Mouse (Mus musculus): Measurements from ENCODE around the gene Ldhd.

Ldhd gene

DNA sequence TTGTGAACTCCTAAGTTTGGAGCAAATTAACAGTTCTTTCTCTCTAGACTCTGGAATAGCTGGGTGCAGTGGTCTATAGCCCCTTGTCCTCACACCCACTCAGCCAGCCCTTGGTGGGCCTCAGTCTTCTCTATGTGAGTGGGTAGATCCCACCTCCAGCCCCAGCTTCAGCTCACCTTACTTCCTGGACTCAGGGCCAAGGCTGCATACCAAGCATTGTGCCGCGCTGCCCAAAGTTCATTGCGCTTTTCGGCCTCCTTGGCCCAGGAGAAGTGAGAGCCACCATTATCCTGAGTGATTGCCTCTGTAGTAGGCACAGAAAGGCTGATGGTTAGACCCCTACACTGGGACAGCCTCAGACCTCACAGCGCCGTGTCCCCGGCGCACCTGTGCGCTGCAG is 2.3 kb downstream of the Ldhd start:
- DNase-seq (ENCODE audit: low read depth) = no peak

DNA sequence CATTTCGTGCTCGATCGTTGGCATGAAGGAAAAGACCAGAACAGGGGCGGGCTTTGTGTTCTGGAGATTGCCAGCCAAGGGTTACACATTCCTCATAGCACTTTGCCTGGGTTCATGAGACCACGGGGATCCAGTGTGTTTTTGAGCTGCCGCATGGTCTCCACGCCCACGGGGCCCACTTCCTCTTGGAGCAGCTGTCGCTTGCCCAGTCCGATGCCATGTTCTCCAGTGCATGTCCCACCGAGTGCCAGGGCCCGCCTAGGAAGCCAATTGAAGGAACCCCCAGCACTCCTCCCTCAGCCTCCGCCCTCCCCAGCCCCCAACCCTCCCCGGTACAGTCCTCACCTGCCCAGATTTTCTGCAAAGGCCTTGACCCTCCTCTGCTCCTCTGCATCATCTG is 3.2 kb downstream of the Ldhd start:
- no peak for DNase-seq (ENCODE audit: low read depth)

DNA sequence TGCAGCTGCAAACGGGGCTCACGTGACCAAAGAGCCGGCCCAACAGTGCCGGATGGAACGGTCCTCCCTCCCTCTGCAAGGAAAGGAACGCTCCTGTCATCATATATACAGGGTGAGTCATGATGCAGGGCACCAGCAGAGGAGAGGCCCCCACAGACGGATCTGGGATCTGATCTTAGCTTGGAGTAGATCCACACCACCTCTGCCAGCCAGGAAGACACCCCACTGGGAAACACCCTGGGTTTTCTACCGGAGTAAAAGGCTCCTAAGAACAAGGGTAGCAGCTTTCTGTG is 3.7 kb downstream of the Ldhd start:
- peak; percentile 34 for DNase-seq (ENCODE audit: low read depth)

GRCm38 (mm10) chr8:111625694-111626527 is 4.3 kb downstream of the Ldhd start:
- peak; percentile 85 for DNase-seq (ENCODE audit: low read depth)

- no peak for DNase-seq (ENCODE audit: low read depth)
Measured at GRCm38 (mm10) chr8:111624853-111625221, 5.3 kb downstream of the Ldhd start.

DNA sequence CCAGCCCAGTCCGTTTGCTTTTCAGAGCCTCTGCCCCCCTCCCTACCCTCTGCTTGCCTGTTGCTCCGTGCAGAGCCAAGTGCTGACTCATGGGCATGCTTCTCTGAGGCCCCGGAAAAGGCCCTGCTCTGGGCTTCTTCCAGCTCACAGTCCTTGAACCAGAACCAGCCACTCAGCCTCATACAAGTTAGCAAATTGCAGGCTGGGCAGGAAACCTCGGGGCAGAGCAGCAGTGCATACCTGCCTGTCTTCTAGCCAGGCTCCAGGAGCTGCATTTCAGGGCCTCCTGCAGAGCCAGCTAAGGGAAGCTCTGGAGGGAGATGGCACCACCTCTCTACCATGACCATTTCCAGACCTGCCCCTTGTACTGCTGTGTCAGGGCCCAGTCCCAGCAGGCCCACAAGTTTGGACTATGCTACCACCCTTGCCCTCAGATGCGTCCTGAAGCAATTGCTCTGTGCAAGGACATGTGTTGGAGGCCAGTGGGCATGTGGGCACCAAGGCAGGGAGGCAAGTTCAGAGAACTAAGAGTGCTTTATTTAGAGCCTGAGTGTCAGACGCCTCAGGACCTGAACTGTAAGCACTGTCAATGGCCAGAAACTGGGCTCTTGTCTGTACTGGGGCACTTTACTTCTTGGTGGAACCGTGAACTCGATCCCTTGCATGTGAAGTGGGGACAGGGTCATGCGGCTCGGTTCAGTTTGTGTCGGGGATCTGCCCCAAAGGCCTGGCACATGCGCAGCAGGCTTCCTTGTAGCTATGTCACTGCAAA is 5.9 kb downstream of the Ldhd start:
- DNase-seq (ENCODE audit: low read depth) = peak; percentile 77

DNA sequence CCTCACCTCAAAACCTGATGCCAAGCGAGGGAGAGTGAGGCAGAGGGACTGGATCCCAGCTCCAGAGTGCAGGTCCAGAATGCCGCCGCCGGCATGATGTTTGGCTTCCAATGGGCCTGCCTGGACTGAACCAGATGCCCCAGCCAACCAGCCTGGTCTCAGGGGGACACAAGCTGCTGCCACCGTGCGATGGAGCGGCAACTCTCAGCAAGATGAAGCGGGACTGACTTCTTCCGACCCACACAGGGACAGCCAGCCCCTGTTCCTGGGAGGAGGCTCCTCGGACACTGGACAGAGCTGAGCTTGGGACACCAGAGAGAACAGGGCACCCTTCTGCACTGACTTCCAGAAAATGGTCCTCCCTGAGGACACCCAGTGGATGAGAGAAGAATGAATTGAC is 7.6 kb downstream of the Ldhd start:
- no peak for DNase-seq (ENCODE audit: low read depth)

GRCm38 (mm10) chr8:111622104-111622503 is 8.1 kb downstream of the Ldhd start:
- DNase-seq (ENCODE audit: low read depth) = no peak

DNA sequence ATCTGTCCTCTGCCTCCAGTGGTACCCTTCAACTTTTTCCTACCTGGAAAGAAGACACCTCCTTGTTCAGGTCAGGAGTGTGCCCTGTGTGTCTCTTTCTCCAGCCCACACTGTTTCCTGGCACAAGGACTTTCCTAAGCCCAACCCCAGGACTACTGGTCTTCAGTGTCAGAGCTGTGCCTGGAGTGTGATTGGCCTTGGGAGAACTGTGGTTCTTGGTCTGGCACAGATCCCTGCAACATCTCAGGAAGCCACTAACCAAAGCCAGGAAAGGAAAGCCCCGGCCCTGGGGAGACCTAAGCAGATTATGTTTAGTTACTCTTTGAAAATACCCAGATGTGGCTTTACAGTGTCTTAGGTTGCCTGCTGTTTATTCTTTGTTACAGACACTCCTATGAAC is 10.2 kb downstream of the Ldhd start:
- DNase-seq (ENCODE audit: low read depth) = peak; percentile 93

- DNase-seq (ENCODE audit: low read depth) = no peak
Measured at GRCm38 (mm10) chr8:111618273-111618672, 11.9 kb downstream of the Ldhd start.

GRCm38 (mm10) chr8:111617812-111618211 is 12.4 kb downstream of the Ldhd start:
- peak; percentile 62 for DNase-seq (ENCODE audit: low read depth)

- DNase-seq (ENCODE audit: low read depth) = peak; percentile 84
Measured at GRCm38 (mm10) chr8:111614786-111615701, 15.1 kb downstream of the Ldhd start.

GRCm38 (mm10) chr8:111613181-111613580 is 17.0 kb downstream of the Ldhd start:
- DNase-seq (ENCODE audit: low read depth) = peak; percentile 61

- DNase-seq (ENCODE audit: low read depth) = no peak
Measured at GRCm38 (mm10) chr8:111607414-111607813, 22.8 kb downstream of the Ldhd start.

GRCm38 (mm10) chr8:111606961-111607360 is 23.2 kb downstream of the Ldhd start:
- DNase-seq (ENCODE audit: low read depth) = no peak

DNA sequence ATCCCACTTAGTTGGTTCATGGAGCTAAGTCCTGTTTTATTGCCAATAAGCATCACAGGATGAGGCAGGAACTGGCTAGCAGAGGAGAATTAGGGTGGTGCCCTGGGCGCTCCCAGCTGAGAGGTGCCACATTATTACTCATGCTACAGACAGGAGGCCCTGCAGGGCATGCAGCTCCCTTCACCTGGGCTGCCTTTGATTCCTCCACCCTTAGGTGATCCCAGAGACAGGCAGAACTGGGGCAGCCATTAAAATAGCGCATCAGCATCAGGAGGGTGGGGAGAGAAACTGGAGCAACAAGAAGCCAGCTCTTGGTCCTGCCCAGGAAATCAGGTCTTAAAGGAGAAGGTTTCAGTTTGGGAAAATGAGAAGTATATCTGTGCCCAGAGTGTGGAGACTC is 25.2 kb downstream of the Ldhd start:
- DNase-seq (ENCODE audit: low read depth) = no peak

DNA sequence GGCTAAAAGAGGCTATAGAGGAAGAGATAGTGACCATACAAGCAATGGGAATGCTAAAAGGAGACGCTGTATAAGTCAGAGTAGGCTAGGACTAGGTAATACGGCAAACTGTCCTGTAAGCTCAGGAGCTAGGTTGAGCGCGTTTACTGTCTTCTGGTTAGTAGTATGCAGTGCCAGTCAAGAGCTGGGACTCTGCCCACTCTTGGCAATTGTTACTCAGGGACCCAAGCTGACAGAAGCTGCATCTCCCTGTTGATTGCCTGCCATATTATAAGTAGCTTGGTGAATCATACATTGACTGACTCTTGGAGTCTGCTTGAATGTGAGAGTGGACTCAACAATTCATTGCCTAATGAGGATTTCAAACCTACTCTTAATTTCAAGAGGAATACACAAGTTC is 28.1 kb downstream of the Ldhd start:
- no peak for DNase-seq (ENCODE audit: low read depth)

GRCm38 (mm10) chr8:111599707-111600444 is 30.3 kb downstream of the Ldhd start:
- DNase-seq (ENCODE audit: low read depth) = peak; percentile 67

GRCm38 (mm10) chr8:111597310-111597709 is 32.9 kb downstream of the Ldhd start:
- DNase-seq (ENCODE audit: low read depth) = peak; percentile 58

- DNase-seq (ENCODE audit: low read depth) = no peak
Measured at GRCm38 (mm10) chr8:111596485-111596821, 33.7 kb downstream of the Ldhd start.

- peak; percentile 99 for DNase-seq (ENCODE audit: low read depth)
Measured at GRCm38 (mm10) chr8:111595712-111596484, 34.3 kb downstream of the Ldhd start.
